Mouse (Mus musculus) liver, embryonic 12.5 days (tissue): Measurements from ENCODE around the gene Nell1. TPM values are rescaled to one million over a fixed set of nuclear protein-coding genes. Genes with fewer than 3 reads are reported as not detected.
A peak's percentile ranks its signal among the peaks of the same experiment; 100 is the strongest.
"Not testable (repeated sequence)": the region's sequence is repeated elsewhere in the genome, so short reads cannot be mapped to it uniquely, and the experiment has no call there.

Experiments
- ATAC-seq: fragments of 200-750 bp; cut with Nextera tagmentation; 2 replicates; pipeline ENCODE4 v1.8.0; 2017; ENCODE audit warnings: moderate number of reproducible peaks, mild to moderate bottlenecking, moderate library complexity
- H3K27ac ChIP-seq: fragments of 300-500 bp; sonication (generic); 2 replicates; pipeline ENCODE4 v1.5.1; 2016; ENCODE audit warnings: mild to moderate bottlenecking
- H3K27me3 ChIP-seq: fragments of 300-500 bp; sonication (generic); replicated peaks from 2 replicates; pipeline ENCODE4 v1.6.1; 2016; ENCODE audit warnings: mild to moderate bottlenecking, moderate library complexity
- H3K36me3 ChIP-seq: fragments of 300-500 bp; sonication (generic); 2 replicates; pipeline ENCODE4 v1.6.1; 2016; ENCODE audit warnings: mild to moderate bottlenecking, moderate library complexity
- H3K4me1 ChIP-seq: fragments of 300-500 bp; sonication (generic); 2 replicates; pipeline ENCODE4 v1.6.1; 2016
- H3K4me2 ChIP-seq: fragments of 300-500 bp; sonication (generic); 2 replicates; pipeline ENCODE4 v1.6.1; 2016; ENCODE audit warnings: mild to moderate bottlenecking, moderate library complexity
- H3K4me3 ChIP-seq: fragments of 300-500 bp; sonication (generic); 2 replicates; pipeline ENCODE4 v1.5.1; 2016; ENCODE audit warnings: mild to moderate bottlenecking, moderate library complexity
- H3K9ac ChIP-seq: fragments of 300-500 bp; sonication (generic); 2 replicates; pipeline ENCODE4 v1.6.1; 2016; ENCODE audit warnings: mild to moderate bottlenecking, moderate library complexity
- H3K9me3 ChIP-seq: fragments of 300-500 bp; sonication (generic); replicated peaks from 2 replicates; pipeline ENCODE4 v1.6.1; 2016; ENCODE audit warnings: mild to moderate bottlenecking, moderate library complexity
- WGBS: fragments of 180-500 bp; shearing (Covaris S2); methylation state at CpG from one replicate; pipeline ENCODE4 v1.1.7; 2016; ENCODE audit not compliant: insufficient replicate concordance; 5-methylcytosine and 5-hydroxymethylcytosine counted together
- polyA plus RNA-seq: library from polyadenylated mRNA; unstranded; fragments of >200 nt; fragmentation: Nextera tagmentation; extraction: Ambion mirVana; gene quantifications from 2 replicates; pipeline ENCODE4 v1.2.1, GENCODE M21; 2016

Nell1 gene
- 0.33 and 0.50 TPM in 2 replicates for polyA plus RNA-seq

GRCm38 (mm10) chr7:49974841-49975440 is at the start of gene Nell1:
Gene Nell1 (plus strand): TSS chr7:49974864.
- H3K36me3 ChIP-seq = no peaks in the 10 kb centered on the region
- no peak for ATAC-seq
- H3K4me1 ChIP-seq = no peaks in the 10 kb centered on the region
- H3K4me3 ChIP-seq = peak within 1 kb of the TSS; percentile 41
- H3K27me3 ChIP-seq = peaks cover 66% of the 10 kb centered on the region
- no peak within 1 kb of the TSS for H3K27ac ChIP-seq
- H3K4me2 ChIP-seq = peak within 1 kb of the TSS; percentile 58
- H3K9ac ChIP-seq = no peak within 1 kb of the TSS
- no peaks in the 10 kb centered on the region for H3K9me3 ChIP-seq
- 4% methylated on average over 52 of the region's 52 CpGs for WGBS

- H3K4me3 ChIP-seq = no peak overlapping the region
- H3K4me1 ChIP-seq = no peaks in the 10 kb centered on the region
- no peaks in the 10 kb centered on the region for H3K36me3 ChIP-seq
- no peak for ATAC-seq
- WGBS = 43% methylated on average over 3 of the region's 3 CpGs
- H3K27ac ChIP-seq = no peak overlapping the region
- no peak overlapping the region for H3K9ac ChIP-seq
- H3K4me2 ChIP-seq = no peak overlapping the region
- no peaks in the 10 kb centered on the region; the same call in 1 of the 2 replicates for H3K27me3 ChIP-seq
- no peaks in the 10 kb centered on the region for H3K9me3 ChIP-seq
These were observed 46.1 kb upstream of the Nell1 start for GRCm38 (mm10) chr7:49928571-49928970.

- Histone ChIP-seq H3K27ac (no peak overlapping the region), H3K4me3 (no peak overlapping the region), H3K36me3 (no peaks in the 10 kb centered on the region), H3K4me2 (no peak overlapping the region), H3K9ac (no peak overlapping the region), H3K4me1 (no peaks in the 10 kb centered on the region), H3K27me3 (no peaks in the 10 kb centered on the region; the same call in 1 of the 2 replicates), H3K9me3 (no peaks in the 10 kb centered on the region)
- 73% methylated on average over 4 of the region's 4 CpGs for WGBS
- no peak for ATAC-seq
These were observed 44.7 kb upstream of the Nell1 start for GRCm38 (mm10) chr7:49929999-49930398.

GRCm38 (mm10) chr7:49933386-49934115 is 41.1 kb upstream of the Nell1 start:
- not testable (repeated sequence) for H3K9ac ChIP-seq, H3K9me3 ChIP-seq, H3K27me3 ChIP-seq, H3K4me1 ChIP-seq, H3K4me3 ChIP-seq, ATAC-seq, H3K4me2 ChIP-seq, H3K36me3 ChIP-seq, H3K27ac ChIP-seq
- WGBS = 69% methylated on average over 14 of the region's 14 CpGs

GRCm38 (mm10) chr7:49936821-49937220 is 37.8 kb upstream of the Nell1 start:
- ATAC-seq = no peak
- H3K4me3 ChIP-seq = no peak overlapping the region
- no peaks in the 10 kb centered on the region for H3K36me3 ChIP-seq
- H3K27ac ChIP-seq = no peak overlapping the region
- 73% methylated on average over 3 of the region's 3 CpGs for WGBS
- H3K9ac ChIP-seq = no peak overlapping the region
- no peaks in the 10 kb centered on the region for H3K4me1 ChIP-seq
- no peak overlapping the region for H3K4me2 ChIP-seq
- H3K9me3 ChIP-seq = no peaks in the 10 kb centered on the region
- H3K27me3 ChIP-seq = no peaks in the 10 kb centered on the region; the same call in 1 of the 2 replicates

GRCm38 (mm10) chr7:49942023-49942422 is 32.6 kb upstream of the Nell1 start:
- ATAC-seq = no peak
- H3K36me3 ChIP-seq = no peaks in the 10 kb centered on the region
- no peaks in the 10 kb centered on the region for H3K9me3 ChIP-seq
- H3K27me3 ChIP-seq = no peaks in the 10 kb centered on the region
- H3K4me1 ChIP-seq = no peaks in the 10 kb centered on the region
- WGBS = 46% methylated on average over 3 of the region's 3 CpGs
- H3K4me2 ChIP-seq = no peak overlapping the region
- H3K9ac ChIP-seq = no peak overlapping the region
- no peak overlapping the region for H3K4me3 ChIP-seq
- no peak overlapping the region for H3K27ac ChIP-seq

- no peaks in the 10 kb centered on the region for H3K9me3 ChIP-seq
- no peaks in the 10 kb centered on the region for H3K27me3 ChIP-seq
- H3K9ac ChIP-seq = no peak overlapping the region
- H3K4me3 ChIP-seq = no peak overlapping the region
- H3K36me3 ChIP-seq = no peaks in the 10 kb centered on the region
- no peak for ATAC-seq
- H3K27ac ChIP-seq = no peak overlapping the region
- no peaks in the 10 kb centered on the region for H3K4me1 ChIP-seq
- 44% methylated on average over 5 of the region's 5 CpGs for WGBS
- no peak overlapping the region for H3K4me2 ChIP-seq
These were observed 32.2 kb upstream of the Nell1 start for GRCm38 (mm10) chr7:49942490-49942889.

GRCm38 (mm10) chr7:49946691-49947090 is 28.0 kb upstream of the Nell1 start:
- no peak overlapping the region for H3K4me2 ChIP-seq
- 77% methylated on average over 9 of the region's 9 CpGs for WGBS
- no peaks in the 10 kb centered on the region for H3K9me3 ChIP-seq
- H3K27ac ChIP-seq = no peak overlapping the region
- no peak overlapping the region for H3K4me3 ChIP-seq
- no peaks in the 10 kb centered on the region for H3K36me3 ChIP-seq
- no peak overlapping the region for H3K9ac ChIP-seq
- no peaks in the 10 kb centered on the region for H3K4me1 ChIP-seq
- no peaks in the 10 kb centered on the region for H3K27me3 ChIP-seq
- ATAC-seq = no peak

GRCm38 (mm10) chr7:49953546-49954181 is 21.0 kb upstream of the Nell1 start:
- Histone ChIP-seq H3K36me3 (no peaks in the 10 kb centered on the region), H3K27me3 (no peaks in the 10 kb centered on the region), H3K4me1 (no peaks in the 10 kb centered on the region), H3K4me2 (no peak overlapping the region), H3K4me3 (no peak overlapping the region), H3K27ac (no peak overlapping the region), H3K9me3 (no peaks in the 10 kb centered on the region), H3K9ac (no peak overlapping the region)
- no peak for ATAC-seq
- WGBS = 57% methylated on average over 4 of the region's 4 CpGs

GRCm38 (mm10) chr7:49954834-49955233 is 19.8 kb upstream of the Nell1 start:
- H3K4me2 ChIP-seq = no peak overlapping the region
- no peaks in the 10 kb centered on the region for H3K9me3 ChIP-seq
- no peaks in the 10 kb centered on the region for H3K27me3 ChIP-seq
- no peak for ATAC-seq
- no peaks in the 10 kb centered on the region for H3K4me1 ChIP-seq
- no peak overlapping the region for H3K27ac ChIP-seq
- H3K36me3 ChIP-seq = no peaks in the 10 kb centered on the region
- H3K4me3 ChIP-seq = no peak overlapping the region
- WGBS = 61% methylated on average over 7 of the region's 7 CpGs
- H3K9ac ChIP-seq = no peak overlapping the region

GRCm38 (mm10) chr7:49957142-49957541 is 17.5 kb upstream of the Nell1 start:
- Histone ChIP-seq H3K4me2 (no peak overlapping the region), H3K4me3 (no peak overlapping the region), H3K9me3 (no peaks in the 10 kb centered on the region), H3K27me3 (no peaks in the 10 kb centered on the region), H3K9ac (no peak overlapping the region), H3K4me1 (no peaks in the 10 kb centered on the region), H3K36me3 (no peaks in the 10 kb centered on the region), H3K27ac (no peak overlapping the region)
- 56% methylated on average over 3 of the region's 3 CpGs for WGBS
- no peak for ATAC-seq

- H3K4me1 ChIP-seq = no peaks in the 10 kb centered on the region
- ATAC-seq = no peak
- H3K36me3 ChIP-seq = no peaks in the 10 kb centered on the region
- H3K27ac ChIP-seq = no peak overlapping the region
- no peak overlapping the region for H3K9ac ChIP-seq
- H3K4me2 ChIP-seq = no peak overlapping the region
- H3K27me3 ChIP-seq = no peaks in the 10 kb centered on the region
- no peaks in the 10 kb centered on the region for H3K9me3 ChIP-seq
- WGBS = 69% methylated on average over 2 of the region's 2 CpGs
- no peak overlapping the region for H3K4me3 ChIP-seq
These were observed 10.9 kb upstream of the Nell1 start for GRCm38 (mm10) chr7:49963764-49964163.
